Mouse (Mus musculus) ovary, postnatal 14 days (tissue): ENCODE measurements around the gene Olfr1339.
A peak's percentile ranks its signal among the peaks of the same experiment; 100 is the strongest.

Experiments
- DNase-seq: peaks from one replicate; pipeline ENCODE4 v3.0.0; 2022; ENCODE audit warnings: low spot score

The Olfr1339 gene

GRCm38 (mm10) chr4:118731875-118732274 is at the start of gene Olfr1339:
Gene Olfr1339, plus strand, starts transcription at chr4:118732175.
- no peak for DNase-seq

- DNase-seq = no peak
Measured at GRCm38 (mm10) chr4:118687086-118687485, 44.9 kb upstream of the Olfr1339 start.

GRCm38 (mm10) chr4:118692412-118692973 is 39.5 kb upstream of the Olfr1339 start, which contains the start of gene Olfr1342:
Gene Olfr1342, minus strand, starts transcription at chr4:118692756.
- no peak for DNase-seq

GRCm38 (mm10) chr4:118693812-118694211 is 38.2 kb upstream of the Olfr1339 start:
- DNase-seq = no peak

GRCm38 (mm10) chr4:118703223-118703622 is 28.8 kb upstream of the Olfr1339 start, which contains the start of gene Olfr1341:
Gene Olfr1341, plus strand, starts transcription at chr4:118703523.
- DNase-seq = no peak

GRCm38 (mm10) chr4:118708086-118708485 is 23.9 kb upstream of the Olfr1339 start:
- DNase-seq = no peak

DNA sequence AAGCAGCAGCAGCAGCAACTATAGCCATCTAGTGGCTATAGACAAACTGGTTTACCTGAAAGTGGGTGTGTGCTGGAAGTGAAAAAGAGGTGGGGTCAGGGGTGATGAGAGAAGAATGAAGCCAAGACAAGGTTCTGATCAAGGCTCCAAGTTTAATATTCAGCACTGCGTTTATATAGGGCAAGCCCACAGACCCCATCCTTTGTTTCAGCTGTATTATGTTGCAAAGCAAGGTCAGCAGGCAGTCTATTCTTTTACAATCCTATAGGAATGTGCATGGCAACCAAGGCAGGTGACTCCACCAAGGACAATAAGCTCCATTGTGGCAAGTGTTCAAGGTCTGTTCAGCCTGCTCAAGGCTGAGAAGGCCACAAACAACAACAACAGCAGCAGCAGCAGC is 20.3 kb upstream of the Olfr1339 start:
- DNase-seq = no peak

GRCm38 (mm10) chr4:118719838-118720237 is 12.1 kb upstream of the Olfr1339 start, which contains the start of gene Olfr1340:
Gene Olfr1340, plus strand, starts transcription at chr4:118720138.
- no peak for DNase-seq

- peak; percentile 2 for DNase-seq
Measured at GRCm38 (mm10) chr4:118721742-118722483, 10.1 kb upstream of the Olfr1339 start.

DNA sequence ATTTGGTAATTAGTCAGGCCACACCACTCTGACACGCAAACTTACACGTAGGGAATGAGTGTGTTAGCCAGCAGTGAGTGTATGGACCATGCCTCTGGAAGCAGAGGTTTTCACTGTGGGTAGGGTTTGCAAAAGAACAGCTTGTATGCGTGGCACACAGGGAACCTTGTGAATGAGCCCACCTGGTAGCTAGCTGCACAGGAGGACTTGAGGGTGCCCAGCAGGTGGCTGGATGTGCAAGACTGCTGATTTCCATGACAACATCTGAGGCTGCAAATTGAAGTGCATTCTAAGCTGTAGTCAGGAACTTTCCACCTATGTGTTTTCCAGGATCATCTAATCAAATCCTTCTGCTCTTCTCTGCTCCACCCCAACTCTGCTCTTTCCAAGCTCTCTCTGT is 7.6 kb downstream of the Olfr1339 start:
- DNase-seq = no peak

DNA sequence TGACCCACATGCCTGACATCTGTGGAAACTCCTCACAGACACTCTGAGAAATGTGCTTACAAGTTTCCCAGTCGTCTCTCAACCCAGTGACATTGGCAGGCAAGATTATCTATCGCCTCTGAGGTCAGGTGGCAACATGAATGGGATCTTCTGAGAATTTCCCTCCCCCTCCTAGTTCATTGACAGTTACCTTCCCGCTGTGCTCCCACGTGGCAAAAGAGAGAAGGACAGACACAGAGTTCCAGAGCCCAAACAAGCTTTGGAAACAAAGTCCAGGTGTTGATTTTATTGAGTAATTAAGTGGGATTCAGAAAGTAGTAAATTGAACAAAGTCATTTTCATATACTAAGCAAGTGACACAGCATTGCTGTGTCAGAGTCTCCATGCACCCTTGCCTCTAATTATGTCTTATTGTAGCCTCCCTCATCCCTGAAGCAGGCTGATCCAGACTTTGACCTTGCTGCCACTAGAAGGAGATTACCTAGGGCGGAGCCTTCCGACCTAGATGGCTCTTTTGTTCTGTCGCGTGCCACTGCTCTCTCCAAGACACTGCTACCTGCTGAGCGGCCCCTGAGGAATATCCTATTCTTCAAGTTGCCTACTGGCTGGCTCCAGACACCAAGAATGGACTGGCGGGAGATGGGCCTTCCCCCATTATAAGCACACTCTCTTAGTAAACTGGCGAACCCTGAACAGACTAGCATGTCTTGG is 9.2 kb downstream of the Olfr1339 start:
- DNase-seq = no peak

GRCm38 (mm10) chr4:118741881-118742280 is 9.9 kb downstream of the Olfr1339 start:
- DNase-seq = no peak

DNA sequence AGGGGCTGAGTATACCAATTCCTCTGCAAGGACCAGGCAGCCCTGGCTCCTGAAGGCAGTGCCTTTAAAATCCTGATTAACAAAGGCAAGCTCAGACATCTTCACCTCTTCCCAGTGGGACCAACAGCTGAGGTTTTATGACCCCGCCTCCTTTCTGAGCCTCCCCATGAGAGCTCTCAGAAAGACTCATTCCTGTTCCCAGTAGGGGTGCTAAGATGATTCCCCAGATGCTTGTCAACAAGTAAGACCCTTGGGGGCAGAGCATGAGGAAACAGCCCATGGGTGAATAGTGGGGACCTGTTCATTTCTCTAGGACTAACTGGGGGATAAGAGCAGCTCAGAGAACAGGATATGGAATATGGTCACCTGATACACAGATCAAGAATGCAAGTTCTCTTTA is 26.7 kb downstream of the Olfr1339 start, which contains the start of gene Olfr1338:
Gene Olfr1338 (minus strand): TSS at position 101 of the 400 bp plus-strand sequence.
- DNase-seq = no peak

GRCm38 (mm10) chr4:118782486-118782885 is 50.5 kb downstream of the Olfr1339 start, which contains the start of gene Olfr1337:
Gene Olfr1337, minus strand, starts transcription at chr4:118782586.
- no peak for DNase-seq
